Mouse (Mus musculus) gastrocnemius, adult 2 months (tissue): ENCODE data around the gene Begain. TPM values are rescaled to one million over a fixed set of nuclear protein-coding genes. Genes with fewer than 3 reads are reported as not detected.
A peak's percentile ranks its signal among the peaks of the same experiment; 100 is the strongest.

Source experiments
- DNase-seq: peaks from one replicate; pipeline ENCODE4 v3.0.0; 2022
- H3K27ac ChIP-seq: fragments of 200-600 bp; 2 replicates; pipeline ENCODE4 v1.8.1; 2022; ENCODE audit warnings: mild to moderate bottlenecking
- H3K4me3 ChIP-seq: fragments of 200-600 bp; 2 replicates; pipeline ENCODE4 v1.8.1; 2022; ENCODE audit warnings: mild to moderate bottlenecking, moderate library complexity
- CTCF ChIP-seq: fragments of 200-600 bp; IDR thresholded peaks from 2 replicates; pipeline ENCODE4 v1.8.1; 2022; ENCODE audit warnings: antibody characterized with exemption, mild to moderate bottlenecking, moderate library complexity
- intact Hi-C: fragments of 180-260 bp; cut with DNase I; formaldehyde crosslinking; loops from one replicate; pipeline ENCODE4 v1.15.1; 2025
- total RNA-seq, 2 experiments: library from RNA; stranded (reverse); gene quantifications; 2 replicates each; pipeline ENCODE4 v1.2.3; 2021

The Begain gene
- total RNA-seq, 2 experiments from 2014 or later = 0.45 TPM; not detected in 1

- intact Hi-C loops = no loop called here
- Histone ChIP-seq H3K4me3 (no peak overlapping the region), H3K27ac (no peak overlapping the region)
- no peak for TF ChIP-seq CTCF
- no peak for DNase-seq
Observed at GRCm38 (mm10) chr12:109074777-109075285, 6.8 kb upstream of the Begain start.

GRCm38 (mm10) chr12:109074106-109074505 is 6.1 kb upstream of the Begain start:
- H3K4me3 ChIP-seq = no peak overlapping the region
- intact Hi-C loops = no loop called here
- no peak for TF ChIP-seq CTCF
- no peak overlapping the region for H3K27ac ChIP-seq
- DNase-seq = no peak

- no peak for TF ChIP-seq CTCF
- no peak overlapping the region for H3K27ac ChIP-seq
- no peak for DNase-seq
- intact Hi-C loops = no loop called here
- H3K4me3 ChIP-seq = no peak overlapping the region
Observed at GRCm38 (mm10) chr12:109071248-109071647, 3.2 kb upstream of the Begain start.

- intact Hi-C loops = no loop called here
- DNase-seq = no peak
- no peak for TF ChIP-seq CTCF
- no peak overlapping the region for H3K27ac ChIP-seq
- no peak overlapping the region for H3K4me3 ChIP-seq
Observed at GRCm38 (mm10) chr12:109069751-109070150, 1.7 kb upstream of the Begain start.

GRCm38 (mm10) chr12:109068738-109069137 is 721 bp upstream of the Begain start:
- no peak for TF ChIP-seq CTCF
- no peak overlapping the region for H3K4me3 ChIP-seq
- intact Hi-C loops = no loop called here
- no peak for DNase-seq
- H3K27ac ChIP-seq = no peak overlapping the region

- no peak for TF ChIP-seq CTCF
Observed at GRCm38 (mm10) chr12:109067561-109068135, 369 bp downstream of the Begain start.

GRCm38 (mm10) chr12:109058660-109059059 is 9.4 kb downstream of the Begain start:
- no peak overlapping the region for H3K4me3 ChIP-seq
- intact Hi-C loops = no loop called here
- DNase-seq = no peak
- TF ChIP-seq CTCF = no peak
- no peak overlapping the region for H3K27ac ChIP-seq

More at GRCm38 (mm10) chr12:109067561-109068135, 369 bp downstream of the Begain start:
- intact Hi-C loops = no loop called here
- DNase-seq = peak; percentile 59
- H3K27ac ChIP-seq = no peak overlapping the region
- H3K4me3 ChIP-seq = peak overlapping the region; percentile 77

- no peak overlapping the region for H3K27ac ChIP-seq
- intact Hi-C loops = no loop called here
- TF ChIP-seq CTCF = no peak
Observed at GRCm38 (mm10) chr12:109057736-109058135, 10.3 kb downstream of the Begain start.

GRCm38 (mm10) chr12:109053020-109053806 is 14.8 kb downstream of the Begain start:
- no peak overlapping the region for H3K27ac ChIP-seq
- no peak for TF ChIP-seq CTCF
- H3K4me3 ChIP-seq = peak overlapping the region; percentile 77
- intact Hi-C loops = no loop called here
- peak; percentile 17 for DNase-seq

More at GRCm38 (mm10) chr12:109057736-109058135, 10.3 kb downstream of the Begain start:
- no peak for DNase-seq
- H3K4me3 ChIP-seq = no peak overlapping the region

- TF ChIP-seq CTCF = no peak
- Histone ChIP-seq H3K27ac (no peak overlapping the region), H3K4me3 (no peak overlapping the region)
- intact Hi-C loops = no loop called here
- DNase-seq = no peak
Observed at GRCm38 (mm10) chr12:109049949-109050348, 18.1 kb downstream of the Begain start.

GRCm38 (mm10) chr12:109045581-109045980 is 22.4 kb downstream of the Begain start:
- Histone ChIP-seq H3K4me3 (no peak overlapping the region), H3K27ac (no peak overlapping the region)
- intact Hi-C loops = no loop called here
- DNase-seq = no peak
- no peak for TF ChIP-seq CTCF

- intact Hi-C loops = no loop called here
- Histone ChIP-seq H3K27ac (no peak overlapping the region), H3K4me3 (no peak overlapping the region)
- TF ChIP-seq CTCF = peak; percentile 34; the same call in 1 of the 2 replicates
- DNase-seq = no peak
Observed at GRCm38 (mm10) chr12:109044497-109044896, 23.5 kb downstream of the Begain start.

- H3K4me3 ChIP-seq = no peak overlapping the region
- no peak for DNase-seq
- intact Hi-C loops = no loop called here
- no peak overlapping the region for H3K27ac ChIP-seq
- no peak for TF ChIP-seq CTCF
Observed at GRCm38 (mm10) chr12:109039311-109039710, 28.7 kb downstream of the Begain start.
